Mouse (Mus musculus): ENCODE measurements around the gene Nps. TPM values are rescaled to one million over a fixed set of nuclear protein-coding genes. Genes with fewer than 3 reads are reported as not detected.

Nps gene
- total RNA-seq, 2 experiments from 2014 or later = 0.62 to 1.2 TPM

Other genes starting within 250 kb of the Nps start
- gene Foxi2, start 151.6 kb downstream of the Nps start, total RNA-seq (2021) = not detected

All from adrenal gland, postnatal 4 days (tissue).